Mouse (Mus musculus): ENCODE data around the gene Gbf1. TPM values are rescaled to one million over a fixed set of nuclear protein-coding genes. Genes with fewer than 3 reads are reported as not detected.
A peak's percentile ranks its signal among the peaks of the same experiment; 100 is the strongest.

Gene Gbf1
- polyA plus RNA-seq, 1 experiment from 2014 or later = 47.2 TPM

DNA sequence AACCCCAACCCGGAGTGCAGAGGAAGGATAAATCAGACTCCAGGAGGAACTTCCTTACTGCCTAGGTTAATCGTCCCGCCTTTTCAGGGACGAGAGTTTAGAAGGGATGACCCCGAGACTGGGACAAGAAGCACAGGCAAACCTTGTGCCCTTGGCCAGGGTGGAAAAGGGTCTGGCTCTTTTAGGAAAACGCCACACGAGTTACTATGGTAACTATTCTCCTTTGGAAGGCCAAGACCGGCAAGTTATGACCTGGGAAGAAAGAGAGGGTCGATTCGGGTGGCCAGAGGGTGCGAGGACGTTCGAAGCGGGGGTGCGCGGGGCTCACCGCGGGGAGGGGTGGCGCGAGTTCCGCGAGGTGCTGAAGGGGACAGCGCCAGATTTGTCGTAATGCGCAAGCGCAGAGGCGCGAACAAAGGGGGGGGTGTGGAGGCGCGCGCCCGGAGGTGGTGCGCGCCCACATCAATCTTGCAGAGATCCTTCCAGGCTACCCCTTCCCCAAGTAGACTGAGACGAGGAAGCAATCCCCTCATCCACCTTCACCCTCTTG lies 174.5 kb downstream of the Gbf1 start, which contains the start of gene Psd:
Gene Psd (minus strand): TSS at position 401 of the 550 bp plus-strand sequence.
- Histone ChIP-seq H3K27me3 (ENCODE audit: control insufficient read depth, insufficient read depth, low read depth, low read length) (peaks cover 45% of the 10 kb centered on the region), H3K4me3 (ENCODE audit: low read length) (peak within 1 kb of the TSS; percentile 71), H3K9me3 (ENCODE audit: control insufficient read depth, low read length) (no peaks in the 10 kb centered on the region), H3K27ac (ENCODE audit: low read length) (peak within 1 kb of the TSS; percentile 89), H3K4me1 (replicated peaks; ENCODE audit: control insufficient read depth, insufficient read depth, low read length) (peaks cover 18% of the 10 kb centered on the region), H3K36me3 (ENCODE audit: control insufficient read depth, insufficient read depth, low read length) (no peaks in the 10 kb centered on the region), H3K4me2 (ENCODE audit: low read depth, low read length) (peak within 1 kb of the TSS; percentile 98), H3K9ac (ENCODE audit: low read length) (peak within 1 kb of the TSS; percentile 76)
- WGBS = under 1% methylated on average over 35 of the region's 35 CpGs
- no peak for ATAC-seq (ENCODE audit: low read depth)

DNA sequence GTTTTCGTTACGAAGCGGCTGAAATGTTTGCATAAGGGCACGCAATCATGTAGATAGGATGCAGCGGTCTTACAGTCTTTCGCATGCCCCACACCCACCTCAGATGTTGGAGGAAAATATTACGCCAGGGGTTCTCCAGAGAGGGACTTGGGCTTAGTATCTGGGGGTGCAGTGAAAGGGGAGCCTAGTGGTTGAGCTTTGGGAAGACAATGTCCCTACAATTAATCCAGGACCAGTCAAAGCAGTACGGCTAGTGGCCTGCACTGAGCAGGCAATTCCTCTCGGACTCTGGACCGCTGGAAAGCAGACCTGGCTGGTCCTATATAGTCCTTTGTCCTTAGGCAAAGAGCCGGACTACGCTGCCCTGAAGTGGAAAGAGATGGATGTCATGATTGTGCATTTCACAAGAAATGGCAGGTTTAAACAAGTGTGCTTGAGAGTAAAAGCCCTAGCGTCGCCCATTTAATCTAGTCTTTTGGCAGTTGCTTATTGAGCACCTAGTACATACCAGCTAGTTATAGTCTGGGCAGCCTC lies 175.3 kb downstream of the Gbf1 start:
- peak overlapping the region; percentile 89; the same call in 1 of the 2 replicates for H3K27ac ChIP-seq (ENCODE audit: low read length)
- H3K36me3 ChIP-seq (ENCODE audit: control insufficient read depth, insufficient read depth, low read length) = no peaks in the 10 kb centered on the region
- 24% methylated on average over 14 of the region's 14 CpGs for WGBS
- no peak for ATAC-seq (ENCODE audit: low read depth)
- peak overlapping the region; percentile 71 for H3K4me3 ChIP-seq (ENCODE audit: low read length)
- H3K27me3 ChIP-seq (ENCODE audit: control insufficient read depth, insufficient read depth, low read depth, low read length) = peaks cover 43% of the 10 kb centered on the region
- H3K9me3 ChIP-seq (ENCODE audit: control insufficient read depth, low read length) = no peaks in the 10 kb centered on the region
- peak overlapping the region; percentile 76 for H3K9ac ChIP-seq (ENCODE audit: low read length)
- peaks cover 18% of the 10 kb centered on the region for H3K4me1 ChIP-seq (replicated peaks; ENCODE audit: control insufficient read depth, insufficient read depth, low read length)
- peak overlapping the region; percentile 98 for H3K4me2 ChIP-seq (ENCODE audit: low read depth, low read length)

DNA sequence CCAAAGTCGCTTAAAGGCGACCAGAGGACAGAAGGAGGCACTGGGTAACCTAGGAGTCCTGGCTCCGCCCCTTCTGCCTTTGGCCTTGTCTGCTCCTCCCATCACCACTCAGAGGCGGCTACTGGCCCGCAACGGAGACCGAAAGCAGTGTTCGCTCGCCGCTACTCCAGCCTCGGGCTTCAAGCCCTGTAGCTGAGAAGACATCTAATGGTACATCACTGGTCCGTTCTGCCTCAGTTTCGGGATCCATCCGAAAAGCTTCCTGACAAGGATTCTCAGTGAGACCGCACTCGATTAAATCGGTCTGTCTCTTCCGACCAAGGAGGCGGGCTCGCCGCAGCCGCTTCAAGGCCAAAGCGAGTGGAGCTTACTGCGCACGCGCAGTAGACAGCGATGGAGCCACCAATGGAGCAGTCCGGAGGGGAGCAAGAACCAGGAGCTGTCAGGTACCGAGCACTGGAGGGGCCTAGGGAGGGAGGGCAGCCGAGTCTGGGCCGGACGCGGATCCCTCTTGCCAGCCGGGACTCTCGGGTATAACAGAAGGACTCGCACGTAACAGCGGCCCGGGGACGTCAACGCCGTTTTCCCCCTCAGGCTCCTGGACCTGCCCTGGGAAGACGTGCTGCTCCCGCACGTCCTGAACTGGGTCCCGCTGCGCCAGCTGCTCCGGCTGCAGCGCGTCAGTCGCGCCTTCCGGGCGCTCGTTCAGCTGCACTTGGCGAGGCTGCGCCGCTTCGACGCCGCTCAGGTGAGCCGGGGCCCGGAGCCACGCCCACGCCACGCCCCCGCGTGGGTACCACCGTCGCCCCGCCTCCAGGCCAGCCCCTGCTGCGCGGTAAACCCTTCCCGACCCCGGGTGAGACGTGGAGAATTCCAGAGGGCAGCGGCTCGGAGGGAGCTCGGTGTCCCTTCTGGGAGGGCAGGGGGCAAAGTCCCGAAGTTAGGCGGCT lies 176.0 kb downstream of the Gbf1 start, which contains the start of gene Fbxl15:
Gene Fbxl15 (plus strand): TSS at position 104 of the 950 bp plus-strand sequence.
- Histone ChIP-seq H3K4me2 (ENCODE audit: low read depth, low read length) (peak within 1 kb of the TSS; percentile 98), H3K36me3 (ENCODE audit: control insufficient read depth, insufficient read depth, low read length) (no peaks in the 10 kb centered on the region), H3K4me1 (replicated peaks; ENCODE audit: control insufficient read depth, insufficient read depth, low read length) (peaks cover 18% of the 10 kb centered on the region), H3K9ac (ENCODE audit: low read length) (peak within 1 kb of the TSS; percentile 76), H3K27me3 (ENCODE audit: control insufficient read depth, insufficient read depth, low read depth, low read length) (peaks cover 36% of the 10 kb centered on the region), H3K9me3 (ENCODE audit: control insufficient read depth, low read length) (no peaks in the 10 kb centered on the region), H3K27ac (ENCODE audit: low read length) (peak within 1 kb of the TSS; percentile 89), H3K4me3 (ENCODE audit: low read length) (peak within 1 kb of the TSS; percentile 71)
- ATAC-seq (ENCODE audit: low read depth) = peak; percentile 92
- WGBS = under 1% methylated on average over 81 of the region's 81 CpGs

DNA sequence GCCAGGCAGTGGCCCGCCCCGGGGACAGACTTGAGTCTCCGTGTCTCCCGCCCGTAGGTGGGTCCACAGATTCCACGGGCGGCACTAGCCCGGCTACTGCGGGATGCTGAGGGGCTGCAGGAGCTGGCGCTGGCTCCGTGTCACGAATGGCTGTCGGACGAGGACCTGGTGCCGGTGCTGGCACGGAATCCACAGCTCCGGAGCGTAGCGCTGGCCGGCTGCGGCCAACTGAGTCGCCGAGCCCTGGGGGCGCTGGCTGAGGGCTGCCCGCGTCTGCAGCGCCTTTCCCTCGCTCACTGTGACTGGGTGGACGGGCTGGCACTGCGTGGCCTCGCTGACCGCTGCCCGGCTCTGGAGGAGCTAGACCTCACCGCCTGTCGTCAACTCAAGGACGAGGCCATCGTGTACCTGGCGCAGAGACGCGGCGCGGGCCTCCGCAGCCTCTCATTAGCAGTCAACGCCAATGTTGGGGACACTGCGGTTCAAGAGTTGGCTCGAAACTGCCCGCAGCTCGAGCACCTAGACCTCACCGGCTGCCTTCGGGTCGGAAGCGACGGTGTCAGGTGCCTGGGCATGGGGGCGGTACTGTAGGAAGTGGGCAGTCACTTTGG lies 176.8 kb downstream of the Gbf1 start:
- peak overlapping the region; percentile 89; the same call in 1 of the 2 replicates for H3K27ac ChIP-seq (ENCODE audit: low read length)
- WGBS = 2% methylated on average over 54 of the region's 54 CpGs
- peak; percentile 1; the same call in 1 of the 2 replicates for ATAC-seq (ENCODE audit: low read depth)
- H3K9ac ChIP-seq (ENCODE audit: low read length) = peak overlapping the region; percentile 76
- H3K27me3 ChIP-seq (ENCODE audit: control insufficient read depth, insufficient read depth, low read depth, low read length) = peaks cover 29% of the 10 kb centered on the region
- H3K4me1 ChIP-seq (replicated peaks; ENCODE audit: control insufficient read depth, insufficient read depth, low read length) = peaks cover 18% of the 10 kb centered on the region
- peak overlapping the region; percentile 71 for H3K4me3 ChIP-seq (ENCODE audit: low read length)
- H3K4me2 ChIP-seq (ENCODE audit: low read depth, low read length) = peak overlapping the region; percentile 98
- no peaks in the 10 kb centered on the region for H3K9me3 ChIP-seq (ENCODE audit: control insufficient read depth, low read length)
- H3K36me3 ChIP-seq (ENCODE audit: control insufficient read depth, insufficient read depth, low read length) = no peaks in the 10 kb centered on the region

DNA sequence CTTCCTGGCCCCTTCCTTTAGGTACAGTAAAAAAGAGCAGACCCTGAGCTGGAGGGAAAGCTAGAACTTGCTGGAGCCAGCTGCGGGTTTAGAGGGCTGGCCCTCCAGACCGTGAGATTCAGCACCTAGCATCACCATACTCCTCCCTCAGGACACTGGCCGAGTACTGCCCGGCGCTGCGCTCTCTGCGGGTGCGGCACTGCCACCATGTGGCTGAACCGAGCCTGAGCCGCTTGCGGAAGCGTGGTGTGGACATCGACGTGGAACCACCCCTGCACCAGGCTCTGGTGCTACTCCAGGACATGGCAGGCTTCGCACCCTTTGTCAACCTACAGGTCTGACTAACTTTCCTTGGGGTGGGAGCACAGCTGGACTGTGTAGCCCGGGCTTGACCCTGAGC lies 177.6 kb downstream of the Gbf1 start:
- peak; percentile 43 for ATAC-seq (ENCODE audit: low read depth)
- peaks cover 23% of the 10 kb centered on the region for H3K27me3 ChIP-seq (ENCODE audit: control insufficient read depth, insufficient read depth, low read depth, low read length)
- no peak overlapping the region for H3K9ac ChIP-seq (ENCODE audit: low read length)
- H3K4me2 ChIP-seq (ENCODE audit: low read depth, low read length) = peak overlapping the region; percentile 98; the same call in 1 of the 2 replicates
- peaks cover 18% of the 10 kb centered on the region for H3K4me1 ChIP-seq (replicated peaks; ENCODE audit: control insufficient read depth, insufficient read depth, low read length)
- H3K36me3 ChIP-seq (ENCODE audit: control insufficient read depth, insufficient read depth, low read length) = no peaks in the 10 kb centered on the region
- 3% methylated on average over 16 of the region's 16 CpGs for WGBS
- no peaks in the 10 kb centered on the region for H3K9me3 ChIP-seq (ENCODE audit: control insufficient read depth, low read length)
- H3K27ac ChIP-seq (ENCODE audit: low read length) = no peak overlapping the region
- H3K4me3 ChIP-seq (ENCODE audit: low read length) = no peak overlapping the region

DNA sequence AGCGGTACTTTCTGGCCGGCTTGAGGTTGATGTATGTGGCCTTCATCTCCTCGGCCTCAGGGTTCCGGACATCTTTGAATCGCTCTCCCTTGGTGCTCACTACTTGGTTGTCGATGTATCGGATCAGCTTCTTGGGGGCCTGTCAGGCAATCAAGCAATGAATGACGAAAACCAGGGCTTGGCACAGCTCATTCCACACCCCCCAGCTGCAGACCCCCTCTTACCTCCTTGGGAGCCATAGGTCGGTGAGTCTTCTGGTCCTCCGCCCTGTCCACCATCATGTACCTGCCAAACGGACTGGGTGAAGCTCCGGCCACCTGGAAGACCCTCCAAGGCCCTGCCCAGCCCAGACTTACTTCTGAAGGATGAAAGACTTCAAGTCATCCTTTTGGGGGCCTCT lies 178.4 kb downstream of the Gbf1 start:
- ATAC-seq (ENCODE audit: low read depth) = no peak
- Histone ChIP-seq H3K4me2 (ENCODE audit: low read depth, low read length) (no peak overlapping the region), H3K36me3 (ENCODE audit: control insufficient read depth, insufficient read depth, low read length) (no peaks in the 10 kb centered on the region), H3K9me3 (ENCODE audit: control insufficient read depth, low read length) (no peaks in the 10 kb centered on the region), H3K4me1 (replicated peaks; ENCODE audit: control insufficient read depth, insufficient read depth, low read length) (peaks cover 18% of the 10 kb centered on the region), H3K27ac (ENCODE audit: low read length) (no peak overlapping the region), H3K27me3 (ENCODE audit: control insufficient read depth, insufficient read depth, low read depth, low read length) (peaks cover 16% of the 10 kb centered on the region; the same call in 1 of the 2 replicates), H3K4me3 (ENCODE audit: low read length) (no peak overlapping the region), H3K9ac (ENCODE audit: low read length) (no peak overlapping the region)
- WGBS = 90% methylated on average over 12 of the region's 12 CpGs

DNA sequence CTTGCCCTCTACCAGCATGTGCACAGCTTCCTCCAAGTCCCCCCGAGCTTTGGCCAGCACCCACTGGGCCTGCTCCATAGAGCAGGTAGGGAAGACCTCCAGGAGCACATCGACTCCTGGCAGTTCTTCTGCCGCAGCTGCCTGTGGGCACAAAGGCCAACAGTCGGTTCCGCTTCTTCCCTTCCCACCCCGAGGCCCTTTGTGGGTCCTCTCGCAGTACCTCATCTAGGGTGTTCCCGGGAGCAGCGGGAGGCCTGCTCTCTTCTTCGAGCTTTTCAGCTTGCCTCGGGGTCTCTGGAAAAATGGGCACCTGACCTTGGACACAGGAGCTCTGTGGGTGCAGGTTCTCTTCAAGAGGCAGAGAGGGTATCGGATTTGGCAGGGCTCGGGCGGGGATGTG lies 179.0 kb downstream of the Gbf1 start:
- H3K4me1 ChIP-seq (replicated peaks; ENCODE audit: control insufficient read depth, insufficient read depth, low read length) = peaks cover 18% of the 10 kb centered on the region
- ATAC-seq (ENCODE audit: low read depth) = no peak
- no peak overlapping the region for H3K4me3 ChIP-seq (ENCODE audit: low read length)
- no peak overlapping the region for H3K9ac ChIP-seq (ENCODE audit: low read length)
- H3K36me3 ChIP-seq (ENCODE audit: control insufficient read depth, insufficient read depth, low read length) = no peaks in the 10 kb centered on the region
- no peak overlapping the region for H3K4me2 ChIP-seq (ENCODE audit: low read depth, low read length)
- peaks cover 10% of the 10 kb centered on the region; the same call in 1 of the 2 replicates for H3K27me3 ChIP-seq (ENCODE audit: control insufficient read depth, insufficient read depth, low read depth, low read length)
- 89% methylated on average over 14 of the region's 14 CpGs for WGBS
- H3K27ac ChIP-seq (ENCODE audit: low read length) = no peak overlapping the region
- H3K9me3 ChIP-seq (ENCODE audit: control insufficient read depth, low read length) = no peaks in the 10 kb centered on the region

DNA sequence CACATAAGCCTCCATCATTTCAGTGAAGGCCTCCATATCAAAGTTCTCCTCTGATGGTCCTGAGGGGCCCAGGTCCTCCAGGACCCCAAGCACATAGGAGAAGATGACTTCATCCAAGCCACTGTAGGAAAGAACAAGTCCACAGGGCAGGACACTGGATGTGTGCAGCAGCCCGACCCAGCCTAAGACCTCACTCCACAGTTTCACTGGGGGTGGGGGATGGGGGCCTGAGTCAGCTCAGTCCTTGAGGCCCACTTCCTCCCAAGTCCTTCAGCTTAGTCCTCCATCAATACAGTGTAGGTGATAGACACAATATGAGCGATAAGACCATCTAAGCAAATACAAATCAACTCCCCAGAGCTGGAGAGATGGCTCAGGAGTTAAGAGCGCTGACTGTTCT lies 179.6 kb downstream of the Gbf1 start:
- Histone ChIP-seq H3K9me3 (ENCODE audit: control insufficient read depth, low read length) (no peaks in the 10 kb centered on the region), H3K27me3 (ENCODE audit: control insufficient read depth, insufficient read depth, low read depth, low read length) (peaks cover 5% of the 10 kb centered on the region; the same call in 1 of the 2 replicates), H3K9ac (ENCODE audit: low read length) (no peak overlapping the region), H3K36me3 (ENCODE audit: control insufficient read depth, insufficient read depth, low read length) (no peaks in the 10 kb centered on the region), H3K4me1 (replicated peaks; ENCODE audit: control insufficient read depth, insufficient read depth, low read length) (peaks cover 17% of the 10 kb centered on the region), H3K4me3 (ENCODE audit: low read length) (no peak overlapping the region), H3K27ac (ENCODE audit: low read length) (no peak overlapping the region), H3K4me2 (ENCODE audit: low read depth, low read length) (no peak overlapping the region)
- no peak for ATAC-seq (ENCODE audit: low read depth)
- WGBS = 80% methylated on average over 3 of the region's 3 CpGs

All from lung, embryonic 16.5 days (tissue).